In the genomic region with DNA sequence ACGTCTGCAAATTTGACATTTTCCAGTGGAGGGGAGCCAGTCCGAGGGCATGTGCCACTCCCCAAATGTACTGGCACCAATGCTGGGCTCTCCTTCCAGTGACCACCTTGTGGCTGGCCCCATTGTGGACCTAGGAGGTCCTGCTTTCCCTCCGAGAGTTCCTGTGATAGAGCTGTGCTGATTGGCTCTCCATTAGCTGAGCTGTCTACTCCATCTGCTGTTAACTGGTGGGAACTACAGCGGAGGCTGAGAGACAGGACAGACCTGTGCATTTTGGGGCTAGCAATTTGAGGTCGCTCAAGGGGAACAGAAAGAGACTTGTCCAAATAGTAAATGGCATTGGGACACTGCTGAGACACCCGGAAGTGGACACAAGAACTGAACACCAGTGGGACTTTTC, we compare ENCODE assay signal across 8 mouse cellular contexts. TPM values are rescaled to one million over a fixed set of nuclear protein-coding genes. Genes with fewer than 3 reads are reported as not detected.
DNase-seq lines count a peak whose midpoint lies in the region; ATAC-seq lines count a peak whose summit lies in the region.

No protein-coding gene starts in this region.

- H3K4me1 ChIP-seq in liver, embryonic 11.5 days (replicated peaks; ENCODE audit: control insufficient read depth, insufficient read depth, low read length): no peaks in the 10 kb centered on the region

- H3K27me3 ChIP-seq in liver, embryonic 11.5 days (replicated peaks; ENCODE audit: control insufficient read depth, insufficient read depth, low read length): no peaks in the 10 kb centered on the region

- H3K36me3 ChIP-seq in liver, embryonic 11.5 days (ENCODE audit: control insufficient read depth, insufficient read depth, low read length): no peaks in the 10 kb centered on the region

- ATAC-seq in granulocyte monocyte progenitor cell, adult 5-6 weeks (replicated peaks; ENCODE audit: poor library complexity, severe bottlenecking): peak; percentile 82
- no peak for ATAC-seq in liver, embryonic 11.5 days (replicated peaks; ENCODE audit: low FRiP score)

- peak; percentile 59 for DNase-seq in urinary bladder, postnatal 14 days (ENCODE audit: low spot score)
- no peak for DNase-seq in urinary bladder, postnatal 10 days (ENCODE audit: low spot score)
- peak; percentile 72 for DNase-seq in embryo, embryonic 11 days
- peak; percentile 76 for DNase-seq in kidney, postnatal 14 days
- peak; percentile 35 for DNase-seq in liver, embryonic 11.5 days (ENCODE audit: low spot score)
- DNase-seq in retina, postnatal 1 day: peak; percentile 79
- DNase-seq in spleen, postnatal 36 days (ENCODE audit: low spot score in 2 of 2): no peak

- no peak overlapping the region for H3K4me2 ChIP-seq in liver, embryonic 11.5 days

- 34% methylated on average over 6 of the region's 6 CpGs for WGBS in liver, embryonic 11.5 days

- H3K27ac ChIP-seq in liver, embryonic 11.5 days (ENCODE audit: low read depth, low read length): no peak overlapping the region

- H3K9ac ChIP-seq in liver, embryonic 11.5 days (ENCODE audit: low read depth, low read length): no peak overlapping the region

- no peaks in the 10 kb centered on the region for H3K9me3 ChIP-seq in liver, embryonic 11.5 days (ENCODE audit: control insufficient read depth, low read length)

- no peak overlapping the region for H3K4me3 ChIP-seq in liver, embryonic 11.5 days (ENCODE audit: low read depth, low read length)

RNA-seq across cellular contexts. Expression of a gene that starts 36.6 kb away (rescaled TPM):
- not detected in 2 replicates for total RNA-seq in granulocyte monocyte progenitor cell, adult 5-6 weeks (2014; fragmentation: Nextera tagmentation)
- total RNA-seq in granulocyte monocyte progenitor cell, adult 5-6 weeks (2017): not detected in 2 replicates
- not detected in 2 replicates for polyA plus RNA-seq in liver, embryonic 11.5 days (2014; fragmentation: Nextera tagmentation; extraction: Ambion mirVana)

Comparison
In these comparisons a context has a peak if more than half of its experiments do, and no peak if none do; other contexts are left out.
1. DNase-seq: peak in urinary bladder, postnatal 14 days (single experiment), embryo, embryonic 11 days (single experiment), kidney, postnatal 14 days (single experiment), liver, embryonic 11.5 days (single experiment) and retina, postnatal 1 day (single experiment); none in urinary bladder, postnatal 10 days (single experiment) and spleen, postnatal 36 days (0 of 2).